In genomic region chr14:19785797-19786588, GRCm38 (mm10) we compare ENCODE assay signal across 14 mouse cellular contexts.
"Had no signal": no experiment of that assay in that cellular context is flagged by ENCODE, and none has a peak within 500 bp of the region (broad histone marks: within the 10 kb centered on the region; RNA-seq: fewer than 3 reads in every experiment).

No protein-coding gene starts in this region.

- H3K4me3 ChIP-seq: limb, embryonic 12.5 days; limb, embryonic 15.5 days had no signal

- H3K27me3 ChIP-seq: limb, embryonic 12.5 days; limb, embryonic 15.5 days had no signal

- H3K4me1 ChIP-seq: limb, embryonic 12.5 days; limb, embryonic 15.5 days had no signal

- H3K4me2 ChIP-seq: limb, embryonic 12.5 days; limb, embryonic 15.5 days; liver, embryonic 11.5 days; lung, embryonic 14.5 days; midbrain, embryonic 11.5 days had no signal

- H3K27ac ChIP-seq: limb, embryonic 12.5 days; limb, embryonic 15.5 days; liver, embryonic 14.5 days had no signal

- H3K9me3 ChIP-seq: limb, embryonic 12.5 days; limb, embryonic 15.5 days had no signal

- H3K9ac ChIP-seq: limb, embryonic 12.5 days; limb, embryonic 15.5 days; liver, embryonic 14.5 days; liver, postnatal 0 days; lung, embryonic 14.5 days had no signal

- ATAC-seq: liver, postnatal 0 days had no signal

- DNase-seq: kidney, postnatal 36 days; left cerebral cortex, postnatal 4 days; liver, postnatal 0 days; lung, embryonic 14.5 days; lung, postnatal 10 days; lung, postnatal 36 days; midbrain, embryonic 14.5 days; thymus, adult 18-20 months; thymus, postnatal 36 days had no signal
